Mouse (Mus musculus): ENCODE measurements around the gene Gm8660. TPM values are rescaled to one million over a fixed set of nuclear protein-coding genes. Genes with fewer than 3 reads are reported as not detected.
"Not testable (repeated sequence)": the region's sequence is repeated elsewhere in the genome, so short reads cannot be mapped to it uniquely, and the experiment has no call there.

Gene Gm8660
- not detected for total RNA-seq (2021)
- long read RNA-seq = 0 reads

GRCm38 (mm10) chr7:22370939-22371338, at the start of gene Gm8660:
Gene Gm8660 (minus strand): TSS chr7:22371039.
- not testable (repeated sequence) for DNase-seq (ENCODE audit: low spot score in 2 of 2)

- not testable (repeated sequence) for DNase-seq (ENCODE audit: low spot score in 2 of 2)
Observed at GRCm38 (mm10) chr7:22413283-22413682, 42.4 kb upstream of the Gm8660 start, which contains the start of gene Vmn1r148. Gene Vmn1r148 (plus strand): TSS chr7:22413583.

DNA sequence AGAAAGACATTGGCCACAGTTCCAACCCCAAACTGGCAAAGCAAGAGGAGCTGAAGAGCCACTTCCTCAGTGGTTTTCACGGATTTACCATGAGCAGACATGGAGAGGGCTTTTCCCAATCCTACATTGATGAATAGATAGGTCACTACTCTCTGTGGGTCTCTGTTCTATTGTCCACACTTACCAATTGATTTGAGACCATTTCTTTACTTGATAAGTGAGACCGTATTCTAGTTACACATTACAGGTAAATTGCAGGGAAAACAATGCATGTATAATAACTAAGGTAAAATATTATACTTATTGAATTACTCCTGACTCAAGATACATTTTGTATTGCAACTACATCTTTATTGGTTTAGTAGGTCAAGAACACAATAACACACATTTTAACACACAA, 41.2 kb downstream of the Gm8660 start, which contains the start of gene Gm4187:
Gene Gm4187 (minus strand): TSS at position 101 of the 400 bp plus-strand sequence.
- not testable (repeated sequence) for DNase-seq (ENCODE audit: low spot score in 2 of 2)

Other genes with a start within 250 kb of the Gm8660 start
- not detected for gene Gm10666, start 236.3 kb downstream of the Gm8660 start, total RNA-seq (2021)
- not detected for gene Vmn1r142, start 207.0 kb downstream of the Gm8660 start, total RNA-seq (2021)
- gene Vmn1r143, start 181.7 kb downstream of the Gm8660 start, total RNA-seq (2021) = not detected
- gene Gm8653, start 169.8 kb downstream of the Gm8660 start, total RNA-seq (2021) = not detected
- not detected for gene Gm8453, start 141.6 kb downstream of the Gm8660 start, total RNA-seq (2021)
- not detected for gene Gm4187, start 41.3 kb downstream of the Gm8660 start, total RNA-seq (2021)
- gene Vmn1r148, start 42.5 kb upstream of the Gm8660 start, total RNA-seq (2021) = not detected
- not detected for gene Vmn1r149, start 67.2 kb upstream of the Gm8660 start, total RNA-seq (2021)
- gene Gm10665, start 93.0 kb upstream of the Gm8660 start, total RNA-seq (2021) = not detected
- gene Vmn1r151, start 128.6 kb upstream of the Gm8660 start, total RNA-seq (2021) = not detected
- not detected for gene Vmn1r152, start 151.9 kb upstream of the Gm8660 start, total RNA-seq (2021)
- not detected for gene Gm8677, start 163.8 kb upstream of the Gm8660 start, total RNA-seq (2021)
- not detected for gene Gm4201, start 194.3 kb upstream of the Gm8660 start, total RNA-seq (2021)
- not detected for gene Gm4565, start 217.1 kb upstream of the Gm8660 start, total RNA-seq (2021)

All from layer of hippocampus, adult 18-20 months (tissue).